Mouse (Mus musculus) thymus, postnatal 4 days (tissue): ENCODE results near the gene Olfr1494.

ENCODE experiments used
- DNase-seq: peaks from one replicate; pipeline ENCODE4 v3.0.0; 2021

Gene Olfr1494

GRCm38 (mm10) chr19:13739428-13739827 is at the start of gene Olfr1494:
TSS of gene Olfr1494 (plus strand) at chr19:13739728.
- DNase-seq = no peak

DNA sequence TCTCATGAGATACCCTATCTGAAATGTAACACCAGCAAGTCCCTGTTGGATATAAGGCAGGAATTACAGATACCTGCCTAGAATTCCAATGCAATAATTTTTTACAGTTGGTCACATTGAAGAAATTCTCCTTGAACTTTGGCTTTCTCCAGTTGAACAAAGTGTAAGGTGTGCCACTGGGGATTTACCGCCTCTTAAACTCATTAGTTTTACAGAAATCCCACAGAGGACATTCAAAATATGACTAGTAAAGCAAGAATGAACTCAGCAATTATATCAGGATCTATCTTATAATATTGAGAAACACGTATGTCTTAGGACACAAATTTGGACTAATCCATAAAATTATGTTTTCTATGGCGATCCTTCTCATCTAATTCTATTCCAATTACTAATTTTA is 42.6 kb upstream of the Olfr1494 start, which contains the start of gene Olfr1491:
Gene Olfr1491, plus strand, starts transcription at position 301 of the 400 bp plus-strand sequence.
- DNase-seq = no peak

DNA sequence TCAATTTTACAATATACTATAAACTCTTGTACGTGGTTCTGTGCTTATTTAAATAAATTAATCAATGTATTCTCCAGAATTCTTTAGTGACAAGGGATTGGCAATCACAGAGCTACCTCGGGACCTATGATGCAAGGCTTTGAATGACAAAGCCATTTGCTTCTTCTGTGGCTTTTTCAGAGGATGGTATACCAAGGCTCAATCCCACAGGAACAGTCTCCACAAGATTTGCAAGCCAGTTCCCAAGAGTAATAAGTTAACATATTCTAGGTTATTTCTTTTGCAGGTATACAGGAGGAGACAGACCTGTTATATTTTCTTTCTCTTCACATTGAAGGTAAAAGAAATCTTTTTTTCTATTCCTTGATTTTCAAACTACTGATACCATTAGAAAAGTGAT is 16.6 kb upstream of the Olfr1494 start, which contains the start of gene Olfr1493-ps1:
Gene Olfr1493-ps1, plus strand, starts transcription at position 301 of the 400 bp plus-strand sequence.
- DNase-seq = no peak

DNA sequence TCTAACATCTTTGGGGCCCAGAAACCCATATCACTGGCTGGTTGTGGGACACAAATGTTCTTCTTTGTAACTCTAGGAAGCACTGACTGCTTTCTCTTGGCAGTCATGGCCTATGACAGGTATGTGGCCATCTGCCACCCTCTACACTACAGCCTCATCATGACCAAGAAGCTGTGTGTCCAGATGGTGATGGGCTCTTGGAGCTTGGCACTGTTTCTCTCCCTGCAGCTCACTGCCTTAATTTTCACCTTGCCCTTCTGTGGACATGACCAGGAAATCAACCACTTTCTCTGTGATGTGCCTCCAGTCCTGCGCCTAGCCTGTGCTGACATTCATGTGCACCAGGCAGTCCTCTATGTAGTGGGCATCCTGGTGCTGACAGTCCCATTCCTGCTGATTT is 9.8 kb downstream of the Olfr1494 start:
- no peak for DNase-seq

DNA sequence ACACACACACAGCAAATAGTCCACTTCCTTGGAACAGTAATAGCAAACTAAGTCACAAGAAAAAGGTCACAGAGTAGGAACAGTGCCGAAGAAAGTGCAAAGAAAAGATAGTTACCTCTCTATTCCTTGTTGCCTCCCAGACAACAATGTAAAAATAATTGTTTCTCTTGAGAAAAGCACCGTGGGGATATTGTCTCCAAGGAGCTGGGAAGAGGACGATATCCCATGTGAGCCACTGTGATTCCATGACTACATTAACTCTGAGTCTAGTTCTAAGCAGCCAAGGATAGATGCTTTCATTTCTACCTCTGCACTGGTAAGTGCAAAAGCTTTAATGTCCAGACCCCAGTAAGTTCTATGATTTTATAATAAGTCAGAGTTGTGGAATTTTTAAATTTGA is 24.8 kb downstream of the Olfr1494 start, which contains the start of gene Olfr1495:
Gene Olfr1495, plus strand, starts transcription at position 301 of the 400 bp plus-strand sequence.
- no peak for DNase-seq

DNA sequence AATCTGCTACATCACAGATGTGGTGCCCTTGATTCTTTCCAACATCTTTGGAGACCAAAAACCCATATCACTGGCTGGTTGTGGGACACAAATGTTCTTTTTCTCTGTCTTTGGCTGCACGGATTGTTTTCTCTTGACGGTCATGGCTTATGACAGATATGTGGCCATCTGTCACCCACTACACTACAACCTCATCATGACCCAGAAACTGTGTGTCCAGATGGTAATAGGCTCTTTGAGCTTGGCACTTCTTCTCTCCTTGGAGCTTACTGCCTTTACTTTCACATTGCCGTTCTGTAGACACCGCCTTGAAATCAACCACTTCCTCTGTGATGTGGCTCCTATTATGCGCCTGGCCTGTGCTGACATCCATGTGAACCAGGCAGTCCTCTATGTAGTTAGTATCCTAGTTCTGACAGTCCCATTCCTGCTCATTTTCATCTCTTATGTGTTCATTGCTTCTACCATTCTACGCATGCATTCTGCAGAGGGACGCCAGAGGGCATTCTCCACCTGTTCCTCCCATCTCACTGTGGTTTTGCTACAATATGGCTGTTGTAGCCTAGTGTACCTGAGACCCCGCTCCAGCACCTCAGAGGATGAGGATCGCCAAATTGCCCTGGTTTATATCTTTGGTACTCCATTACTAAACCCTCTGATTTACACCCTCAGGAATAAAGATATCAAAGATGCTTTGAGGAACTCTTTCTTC is 29.2 kb downstream of the Olfr1494 start:
- DNase-seq = no peak

DNA sequence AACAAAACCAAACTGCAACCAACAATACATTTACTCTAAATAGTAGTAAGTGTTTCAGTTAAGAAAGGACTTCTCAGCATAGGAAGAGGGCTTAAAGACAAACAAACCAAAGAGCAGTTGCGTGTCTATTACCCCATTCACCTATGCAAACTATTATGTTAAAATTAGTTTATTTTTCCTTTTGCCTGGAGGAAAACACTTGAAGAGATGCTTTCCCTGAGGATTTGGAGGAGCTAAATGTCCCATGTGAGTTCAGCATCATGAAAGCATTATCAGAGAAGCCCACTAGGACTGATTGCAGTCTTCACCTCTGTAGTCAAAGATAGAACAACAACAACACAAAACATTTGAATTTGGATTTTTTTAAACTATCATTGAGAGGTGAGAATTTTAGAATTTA is 38.0 kb downstream of the Olfr1494 start, which contains the start of gene Olfr1496:
Gene Olfr1496, plus strand, starts transcription at position 301 of the 400 bp plus-strand sequence.
- no peak for DNase-seq

DNA sequence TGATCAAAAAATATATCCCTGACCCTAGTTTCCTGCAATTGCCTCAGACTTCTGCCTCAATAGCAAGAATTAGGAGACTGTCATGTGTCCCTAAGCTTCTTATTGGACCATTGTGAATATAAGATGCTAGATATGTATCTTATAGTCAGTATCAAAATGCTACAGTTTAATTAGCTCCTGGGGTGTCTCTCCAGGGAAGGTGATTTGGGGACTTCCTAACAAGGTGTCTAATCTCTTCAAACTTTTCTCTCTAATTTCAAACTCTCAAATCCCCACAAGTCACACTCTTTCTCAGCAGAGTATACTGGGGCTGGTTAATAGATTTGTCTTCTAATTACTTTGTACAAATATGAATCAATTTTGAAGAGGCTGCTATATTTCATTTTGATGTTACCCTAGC is 58.6 kb downstream of the Olfr1494 start, which contains the start of gene Olfr1497:
Gene Olfr1497, minus strand, starts transcription at position 101 of the 400 bp plus-strand sequence.
- no peak for DNase-seq
